Mouse (Mus musculus) forebrain, embryonic 10.5 days (tissue): ENCODE measurements at regions not wholly inside any gene's neighbourhood (a gene's known extent, or its start where the extent isn't known, plus 50 kb on each side); places are given as distances from the start of the nearest gene placed in this dataset. TPM values are rescaled to one million over a fixed set of nuclear protein-coding genes. Genes with fewer than 3 reads are reported as not detected.

Source experiments
- DNase-seq: peaks from one replicate; pipeline ENCODE4 v3.0.0-alpha.2; 2017; ENCODE audit warnings: low spot score; ENCODE audit errors: extremely low spot score
- H3K27ac ChIP-seq: fragments of 300-500 bp; sonication (generic); 2 replicates; pipeline ENCODE4 v1.5.1; 2016; ENCODE audit warnings: mild to moderate bottlenecking
- H3K27me3 ChIP-seq: fragments of 300-500 bp; sonication (generic); 2 replicates; pipeline ENCODE4 v1.6.1; 2016; ENCODE audit warnings: mild to moderate bottlenecking; ENCODE audit not compliant: poor library complexity, severe bottlenecking
- H3K36me3 ChIP-seq: fragments of 300-500 bp; sonication (generic); replicated peaks from 2 replicates; pipeline ENCODE4 v1.6.1; 2016; ENCODE audit warnings: mild to moderate bottlenecking, moderate library complexity
- H3K4me1 ChIP-seq: fragments of 300-500 bp; sonication (generic); 2 replicates; pipeline ENCODE4 v1.6.1; 2016
- H3K4me3 ChIP-seq: fragments of 300-500 bp; sonication (generic); 2 replicates; pipeline ENCODE4 v1.5.1; 2016; ENCODE audit warnings: mild to moderate bottlenecking, moderate library complexity
- H3K9me3 ChIP-seq: fragments of 300-500 bp; sonication (generic); 2 replicates; pipeline ENCODE4 v1.6.1; 2016; ENCODE audit warnings: mild to moderate bottlenecking, moderate library complexity
- WGBS: fragments of 180-500 bp; shearing (Covaris S2); methylation state at CpG from one replicate; pipeline ENCODE4 v1.1.7; 2016; 5-methylcytosine and 5-hydroxymethylcytosine counted together
- microRNA-seq: library from miRNA; unstranded; fragments of <30 nt; microRNA quantifications from one replicate; pipeline ENCODE4, GENCODE M21; 2017

- no peaks in the 10 kb centered on the region for H3K36me3 ChIP-seq
- peak; percentile 56 for DNase-seq
- no peaks in the 10 kb centered on the region for H3K9me3 ChIP-seq
- H3K4me1 ChIP-seq, result peaks cover 80% of the 10 kb centered on the region
- peak overlapping the region; percentile 81 for H3K27ac ChIP-seq
- H3K27me3 ChIP-seq, result no peaks in the 10 kb centered on the region
- 8% methylated on average over 13 of the region's 13 CpGs for WGBS
- H3K4me3 ChIP-seq, result peak overlapping the region; percentile 9; the same call in 1 of the 2 replicates
Observed at GRCm38 (mm10) chr6:94750228-94751100, 50.5 kb upstream of the Lrig1 start.

Small RNA genes lying in the stretch of these regions (microRNA-seq; reads per million reads assigned to microRNA genes)
- not detected for gene Gm23364
